Mouse (Mus musculus) kidney, postnatal 14 days (tissue): Measurements from ENCODE around the gene Acap2.

ENCODE experiments used
- DNase-seq: peaks from one replicate; pipeline ENCODE4 v3.0.0; 2022; ENCODE audit warnings: mixed read lengths

The Acap2 gene

GRCm38 (mm10) chr16:31167017-31167887 is 33.8 kb downstream of the Acap2 start:
- DNase-seq, result no peak

GRCm38 (mm10) chr16:31165907-31166306 is 35.1 kb downstream of the Acap2 start:
- DNase-seq, result no peak

GRCm38 (mm10) chr16:31165467-31165866 is 35.6 kb downstream of the Acap2 start:
- DNase-seq, result no peak

- no peak for DNase-seq
Observed at GRCm38 (mm10) chr16:31164125-31164524, 36.9 kb downstream of the Acap2 start.

GRCm38 (mm10) chr16:31160486-31160885 is 40.6 kb downstream of the Acap2 start:
- no peak for DNase-seq

- DNase-seq, result no peak
Observed at GRCm38 (mm10) chr16:31159491-31159890, 41.6 kb downstream of the Acap2 start.

- DNase-seq, result no peak
Observed at GRCm38 (mm10) chr16:31149841-31150240, 51.2 kb downstream of the Acap2 start.

GRCm38 (mm10) chr16:31148891-31149290 is 52.2 kb downstream of the Acap2 start:
- no peak for DNase-seq

GRCm38 (mm10) chr16:31147766-31148165 is 53.3 kb downstream of the Acap2 start:
- DNase-seq, result no peak

- no peak for DNase-seq
Observed at GRCm38 (mm10) chr16:31141916-31142315, 59.1 kb downstream of the Acap2 start.

GRCm38 (mm10) chr16:31136616-31137253 is 64.3 kb downstream of the Acap2 start:
- no peak for DNase-seq

GRCm38 (mm10) chr16:31135519-31135918 is 65.5 kb downstream of the Acap2 start:
- DNase-seq, result no peak

- DNase-seq, result peak; percentile 68
Observed at GRCm38 (mm10) chr16:31131531-31131930, 69.5 kb downstream of the Acap2 start.

- no peak for DNase-seq
Observed at GRCm38 (mm10) chr16:31128116-31128515, 72.9 kb downstream of the Acap2 start.

- DNase-seq, result no peak
Observed at GRCm38 (mm10) chr16:31124991-31125390, 76.1 kb downstream of the Acap2 start.

GRCm38 (mm10) chr16:31121612-31122011 is 79.4 kb downstream of the Acap2 start:
- DNase-seq, result no peak

GRCm38 (mm10) chr16:31113596-31113995 is 87.4 kb downstream of the Acap2 start:
- DNase-seq, result no peak

GRCm38 (mm10) chr16:31101352-31101751 is 99.7 kb downstream of the Acap2 start:
- no peak for DNase-seq

- no peak for DNase-seq
Observed at GRCm38 (mm10) chr16:31099906-31100305, 101.1 kb downstream of the Acap2 start.

GRCm38 (mm10) chr16:31094036-31094435 is 107.0 kb downstream of the Acap2 start:
- no peak for DNase-seq

- DNase-seq, result no peak
Observed at GRCm38 (mm10) chr16:31093186-31093585, 107.9 kb downstream of the Acap2 start.

GRCm38 (mm10) chr16:31081891-31082290 is 119.2 kb downstream of the Acap2 start:
- DNase-seq, result no peak

- peak; percentile 96 for DNase-seq
Observed at GRCm38 (mm10) chr16:31081125-31081664, 119.8 kb downstream of the Acap2 start, which contains the start of gene Xxylt1. Xxylt1 (minus strand) TSS chr16:31081432.

- peak; percentile 81 for DNase-seq
Observed at GRCm38 (mm10) chr16:31080573-31081051, 120.4 kb downstream of the Acap2 start.
